Mouse (Mus musculus): ENCODE data around the gene Slc37a2. TPM values are rescaled to one million over a fixed set of nuclear protein-coding genes. Genes with fewer than 3 reads are reported as not detected.

The Slc37a2 gene
- polyA plus RNA-seq, 1 experiment from 2014 or later = 0.81 TPM

DNA sequence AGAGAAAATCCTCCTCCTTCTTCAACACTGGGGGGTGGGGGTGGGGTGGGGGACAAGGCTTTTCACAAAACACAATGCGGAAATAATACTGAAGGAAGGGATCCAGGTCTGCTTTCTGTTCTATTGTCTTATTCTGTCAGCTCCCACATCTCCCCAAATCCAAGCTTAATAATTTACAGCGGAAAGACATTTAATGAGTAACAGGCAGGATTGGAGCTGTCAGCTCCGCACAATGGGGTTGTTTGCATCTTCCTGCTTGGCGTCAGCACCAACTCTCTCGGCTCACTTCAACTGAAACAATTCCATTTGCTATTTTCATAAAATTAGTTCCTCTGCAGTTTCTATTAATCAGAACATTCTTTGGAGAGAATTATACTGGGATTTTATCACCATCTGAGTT lies 51.7 kb downstream of the Slc37a2 start:
- WGBS = 29% methylated on average over 5 of the region's 5 CpGs
- Histone ChIP-seq H3K27ac (peak overlapping the region; percentile 25; the same call in 1 of the 2 replicates), H3K27me3 (replicated peaks) (no peaks in the 10 kb centered on the region), H3K4me2 (no peak overlapping the region), H3K9me3 (no peaks in the 10 kb centered on the region), H3K4me3 (no peak overlapping the region), H3K4me1 (peaks cover 16% of the 10 kb centered on the region), H3K9ac (no peak overlapping the region), H3K36me3 (replicated peaks) (no peaks in the 10 kb centered on the region)
- ATAC-seq (replicated peaks) = no peak

DNA sequence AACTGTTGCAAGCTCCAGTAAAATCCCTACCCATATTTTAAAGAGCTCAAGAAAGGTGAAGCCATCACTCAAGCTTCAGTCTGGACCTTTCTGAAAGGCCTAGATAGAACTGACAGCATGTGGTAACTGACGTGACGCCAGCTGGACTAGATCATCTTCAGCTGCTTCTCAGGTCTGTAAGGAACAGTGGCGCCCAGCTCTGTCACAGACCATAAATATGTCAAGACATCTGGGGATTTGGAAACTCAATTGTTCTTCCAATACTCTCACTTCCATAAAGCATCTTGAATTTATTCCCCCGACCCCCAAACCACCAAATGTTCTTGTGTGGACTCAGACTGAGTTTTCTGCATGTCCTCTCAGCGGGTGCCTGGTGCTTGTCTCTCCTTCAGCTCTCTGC lies 55.1 kb downstream of the Slc37a2 start:
- ATAC-seq (replicated peaks) = no peak
- Histone ChIP-seq H3K27ac (no peak overlapping the region), H3K4me1 (0 out of 2 replicates have a peak, but pooled peaks cover 4% of the 10 kb centered on the region), H3K9ac (no peak overlapping the region), H3K27me3 (replicated peaks) (no peaks in the 10 kb centered on the region), H3K4me3 (no peak overlapping the region), H3K36me3 (replicated peaks) (no peaks in the 10 kb centered on the region), H3K9me3 (no peaks in the 10 kb centered on the region), H3K4me2 (no peak overlapping the region)
- 85% methylated on average over 5 of the region's 5 CpGs for WGBS

GRCm38 (mm10) chr9:37197067-37197466 lies 58.5 kb downstream of the Slc37a2 start:
- no peak overlapping the region for H3K4me3 ChIP-seq
- H3K4me1 ChIP-seq = no peaks in the 10 kb centered on the region
- H3K4me2 ChIP-seq = no peak overlapping the region
- H3K27ac ChIP-seq = no peak overlapping the region
- H3K27me3 ChIP-seq (replicated peaks) = no peaks in the 10 kb centered on the region
- H3K36me3 ChIP-seq (replicated peaks) = no peaks in the 10 kb centered on the region
- H3K9ac ChIP-seq = no peak overlapping the region
- ATAC-seq (replicated peaks) = no peak
- 75% methylated on average over 4 of the region's 4 CpGs for WGBS
- H3K9me3 ChIP-seq = no peaks in the 10 kb centered on the region

DNA sequence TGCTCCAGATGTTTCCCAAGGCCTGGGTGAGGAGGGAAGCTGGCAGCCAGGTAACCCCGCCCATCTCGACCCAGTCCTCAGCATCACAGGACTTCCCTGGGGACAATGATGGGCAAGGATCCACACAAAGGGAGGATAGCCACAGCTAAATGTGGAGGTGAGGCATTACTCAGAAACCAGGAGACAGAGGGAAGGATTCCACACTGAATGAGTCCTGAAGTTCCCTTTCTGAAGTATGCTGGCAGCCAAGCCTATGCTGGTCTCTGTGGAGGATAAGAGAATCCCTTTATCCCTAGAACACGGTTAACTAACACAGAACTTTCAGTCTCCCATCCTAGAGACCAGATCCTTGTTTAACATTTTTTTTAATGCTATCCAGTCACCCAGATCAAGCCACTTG lies 67.5 kb downstream of the Slc37a2 start:
- H3K27me3 ChIP-seq (replicated peaks) = no peaks in the 10 kb centered on the region
- WGBS = 77% methylated on average over 3 of the region's 3 CpGs
- no peak for ATAC-seq (replicated peaks)

GRCm38 (mm10) chr9:37187407-37187806 lies 68.1 kb downstream of the Slc37a2 start:
- Histone ChIP-seq H3K4me1 (no peaks in the 10 kb centered on the region), H3K9ac (no peak overlapping the region), H3K27me3 (replicated peaks) (no peaks in the 10 kb centered on the region), H3K27ac (no peak overlapping the region), H3K36me3 (replicated peaks) (no peaks in the 10 kb centered on the region), H3K9me3 (no peaks in the 10 kb centered on the region), H3K4me2 (no peak overlapping the region), H3K4me3 (no peak overlapping the region)
- 85% methylated on average over 5 of the region's 5 CpGs for WGBS
- ATAC-seq (replicated peaks) = no peak

More for the DNA sequence above, 67.5 kb downstream of the Slc37a2 start:
- Histone ChIP-seq H3K9ac (no peak overlapping the region), H3K4me3 (no peak overlapping the region), H3K27ac (no peak overlapping the region), H3K4me1 (no peaks in the 10 kb centered on the region), H3K9me3 (no peaks in the 10 kb centered on the region), H3K36me3 (replicated peaks) (no peaks in the 10 kb centered on the region), H3K4me2 (no peak overlapping the region)

DNA sequence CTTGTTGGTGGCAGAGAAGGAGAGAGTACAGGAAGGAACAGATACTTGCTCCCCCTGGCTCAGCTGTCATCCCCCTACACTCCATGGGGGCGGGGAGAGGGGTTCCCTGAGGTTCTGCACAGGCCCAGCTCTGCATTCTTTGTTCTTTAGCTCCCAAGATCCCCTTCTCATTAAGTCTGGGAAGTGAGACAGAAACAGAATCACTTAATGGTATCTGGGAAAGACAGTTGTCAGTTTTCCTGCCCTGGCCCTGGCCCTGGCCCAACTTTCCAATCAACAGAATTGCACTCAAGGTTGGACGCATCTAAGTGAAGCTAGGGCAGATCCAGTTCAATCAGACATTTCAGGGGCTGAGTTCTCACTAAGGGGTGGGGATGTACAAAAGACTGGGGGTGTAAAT lies 72.4 kb downstream of the Slc37a2 start:
- 72% methylated on average over 2 of the region's 2 CpGs for WGBS
- H3K4me3 ChIP-seq = no peak overlapping the region
- no peak for ATAC-seq (replicated peaks)

DNA sequence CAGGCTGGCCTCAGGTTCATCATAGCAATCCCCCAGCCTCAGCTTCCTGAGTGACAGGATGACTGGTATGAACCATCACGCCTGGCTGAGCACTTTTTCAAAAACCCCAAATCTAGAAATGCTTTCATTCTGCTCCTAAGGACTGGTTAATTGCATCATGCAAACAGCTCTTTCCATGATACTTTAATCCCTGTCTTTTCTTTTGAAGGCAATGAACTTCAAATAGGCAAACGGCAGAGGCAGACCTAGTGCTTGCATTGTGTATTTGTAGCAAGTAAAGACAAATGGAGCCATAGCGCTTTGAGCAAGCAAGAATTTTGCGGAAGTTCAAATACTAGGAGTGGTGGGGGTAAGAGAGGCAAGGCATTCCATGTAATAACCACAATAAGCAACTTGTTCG lies 73.9 kb downstream of the Slc37a2 start:
- Histone ChIP-seq H3K9ac (no peak overlapping the region), H3K4me2 (no peak overlapping the region), H3K4me3 (no peak overlapping the region), H3K36me3 (replicated peaks) (no peaks in the 10 kb centered on the region), H3K9me3 (no peaks in the 10 kb centered on the region), H3K27me3 (replicated peaks) (no peaks in the 10 kb centered on the region), H3K27ac (no peak overlapping the region; the same call in 1 of the 2 replicates), H3K4me1 (peaks cover 46% of the 10 kb centered on the region)
- no peak for ATAC-seq (replicated peaks)
- WGBS = 32% methylated on average over 5 of the region's 5 CpGs

More for the DNA sequence above, 72.4 kb downstream of the Slc37a2 start:
- Histone ChIP-seq H3K9ac (no peak overlapping the region), H3K4me1 (peaks cover 31% of the 10 kb centered on the region), H3K36me3 (replicated peaks) (no peaks in the 10 kb centered on the region), H3K27me3 (replicated peaks) (no peaks in the 10 kb centered on the region), H3K9me3 (no peaks in the 10 kb centered on the region), H3K4me2 (no peak overlapping the region), H3K27ac (no peak overlapping the region)

DNA sequence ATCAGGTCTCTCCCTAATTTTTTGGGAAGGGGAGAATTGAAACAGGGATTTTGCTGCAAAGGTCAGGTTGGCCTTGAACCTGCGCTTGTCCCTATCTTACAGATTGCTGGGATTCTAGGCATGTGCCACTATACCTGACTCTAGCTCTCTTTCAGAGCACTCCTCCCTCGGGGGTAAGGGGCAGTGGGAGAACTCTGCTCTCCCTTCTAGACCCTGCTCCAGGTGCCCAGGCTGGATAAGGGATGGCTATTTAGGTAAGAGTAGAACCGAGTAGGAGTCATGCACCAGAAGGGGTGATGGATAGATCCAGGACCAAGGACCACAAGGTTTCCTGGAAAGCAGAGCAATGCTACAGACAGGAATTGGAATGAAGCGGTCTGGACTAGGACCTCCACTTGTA lies 75.9 kb downstream of the Slc37a2 start:
- Histone ChIP-seq H3K4me2 (no peak overlapping the region), H3K36me3 (replicated peaks) (no peaks in the 10 kb centered on the region), H3K4me3 (no peak overlapping the region), H3K4me1 (peaks cover 47% of the 10 kb centered on the region), H3K9me3 (no peaks in the 10 kb centered on the region), H3K27ac (peak overlapping the region; percentile 60), H3K27me3 (replicated peaks) (no peaks in the 10 kb centered on the region), H3K9ac (no peak overlapping the region)
- WGBS = 79% methylated on average over 4 of the region's 4 CpGs
- no peak for ATAC-seq (replicated peaks)

DNA sequence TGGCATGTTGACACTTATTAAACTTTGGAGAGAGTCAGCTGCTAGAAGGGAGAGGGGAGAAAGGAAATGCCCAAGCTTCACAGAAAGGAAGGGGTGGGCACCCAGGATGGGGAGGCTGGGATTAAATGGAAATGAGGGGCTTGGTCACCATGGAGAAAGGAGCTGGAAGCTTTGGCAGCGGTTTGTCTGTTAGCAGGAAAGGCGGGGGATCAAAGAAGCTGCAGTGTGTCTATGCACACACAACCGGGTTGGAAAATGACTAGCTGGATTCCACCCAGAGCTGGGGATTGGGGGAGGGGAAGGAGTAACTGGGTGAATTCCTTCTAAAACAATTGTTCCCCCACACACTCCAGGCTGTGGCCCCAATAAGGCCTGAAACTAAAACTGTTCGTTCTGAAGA lies 76.6 kb downstream of the Slc37a2 start:
- no peak overlapping the region for H3K9ac ChIP-seq
- H3K27ac ChIP-seq = peak overlapping the region; percentile 60
- 8% methylated on average over 4 of the region's 4 CpGs for WGBS
- H3K4me2 ChIP-seq = no peak overlapping the region
- H3K9me3 ChIP-seq = no peaks in the 10 kb centered on the region
- H3K4me3 ChIP-seq = no peak overlapping the region
- H3K36me3 ChIP-seq (replicated peaks) = no peaks in the 10 kb centered on the region
- H3K27me3 ChIP-seq (replicated peaks) = no peaks in the 10 kb centered on the region
- H3K4me1 ChIP-seq = peaks cover 47% of the 10 kb centered on the region
- peak; percentile 70 for ATAC-seq (replicated peaks)

Other genes starting within 250 kb of the Slc37a2 start
- 31.6 and 35.0 TPM in 2 replicates for gene Pknox2, start 108.3 kb downstream of the Slc37a2 start, polyA plus RNA-seq (2015; fragmentation: Nextera tagmentation; extraction: Ambion mirVana)
- gene Tmem218, start 47.5 kb downstream of the Slc37a2 start, polyA plus RNA-seq (2015; fragmentation: Nextera tagmentation; extraction: Ambion mirVana) = 8.7 and 9.0 TPM in 2 replicates
- gene Ccdc15, start 92.7 kb upstream of the Slc37a2 start, polyA plus RNA-seq (2015; fragmentation: Nextera tagmentation; extraction: Ambion mirVana) = 7.9 and 8.7 TPM in 2 replicates
- gene Hepacam, start 111.6 kb upstream of the Slc37a2 start, polyA plus RNA-seq (2015; fragmentation: Nextera tagmentation; extraction: Ambion mirVana) = 12.3 and 15.1 TPM in 2 replicates
- 5.2 and 6.2 TPM in 2 replicates for gene Robo4, start 146.2 kb upstream of the Slc37a2 start, polyA plus RNA-seq (2015; fragmentation: Nextera tagmentation; extraction: Ambion mirVana)
- 4.8 and 10.0 TPM in 2 replicates for gene Robo3, start 177.5 kb upstream of the Slc37a2 start, polyA plus RNA-seq (2015; fragmentation: Nextera tagmentation; extraction: Ambion mirVana)
- gene Msantd2, start 233.6 kb upstream of the Slc37a2 start, polyA plus RNA-seq (2015; fragmentation: Nextera tagmentation; extraction: Ambion mirVana) = 31.9 and 33.8 TPM in 2 replicates

Data from midbrain, embryonic 15.5 days (tissue).